ENCODE assay signal across 8 mouse cellular contexts in genomic region chr19:6268170-6268528, GRCm38 (mm10). TPM values are rescaled to one million over a fixed set of nuclear protein-coding genes. Genes with fewer than 3 reads are reported as not detected.
DNase-seq lines count a peak whose midpoint lies in the region; ATAC-seq and TF ChIP-seq lines count a peak whose summit lies in the region.

No protein-coding gene starts in this region.

- no peak overlapping the region for H3K4me3 ChIP-seq in forebrain, postnatal 0 days (ENCODE audit: low read depth, low read length)
- H3K4me3 ChIP-seq in hindbrain, embryonic 12.5 days: no peak overlapping the region

- H3K27me3 ChIP-seq in forebrain, postnatal 0 days (ENCODE audit: insufficient read depth, low read length): no peaks in the 10 kb centered on the region
- H3K27me3 ChIP-seq in hindbrain, embryonic 12.5 days: 0 out of 2 replicates have a peak, but pooled peaks cover 4% of the 10 kb centered on the region

- H3K27ac ChIP-seq in forebrain, postnatal 0 days (ENCODE audit: low read depth, low read length): no peak overlapping the region
- H3K27ac ChIP-seq in hindbrain, embryonic 12.5 days: no peak overlapping the region

- peak; percentile 92 for TF ChIP-seq CTCF in forebrain, postnatal 0 days (IDR thresholded peaks at IDR 0.05; ENCODE audit: low read depth)

- peak; percentile 86 for ATAC-seq in forebrain, postnatal 0 days
- peak; percentile 66 for ATAC-seq in hindbrain, embryonic 12.5 days (ENCODE audit: low FRiP score)

- no peaks in the 10 kb centered on the region for H3K36me3 ChIP-seq in forebrain, postnatal 0 days (ENCODE audit: insufficient read depth)
- H3K36me3 ChIP-seq in hindbrain, embryonic 12.5 days: no peaks in the 10 kb centered on the region

- H3K9me3 ChIP-seq in forebrain, postnatal 0 days (ENCODE audit: low read length): no peaks in the 10 kb centered on the region
- H3K9me3 ChIP-seq in hindbrain, embryonic 12.5 days (replicated peaks): no peaks in the 10 kb centered on the region

- peak; percentile 73 for DNase-seq in MEL-GATA-1-ER (ENCODE audit: extremely low read depth, low read depth)
- peak; percentile 93 for DNase-seq in c-Kit-positive CD71-negative TER-119-negative erythroid progenitor cells, embryonic 14.5 days (ENCODE audit: low read depth)
- DNase-seq in forebrain, postnatal 0 days: peak; percentile 82
- DNase-seq in layer of hippocampus, postnatal 10 days (ENCODE audit: low spot score in 2 of 2): peak; percentile 87 to 90
- DNase-seq in lung, postnatal 10 days: peak; percentile 92
- DNase-seq in retina, postnatal 1 day: peak; percentile 91
- peak; percentile 84 to 89 for DNase-seq in thymus, postnatal 36 days

- H3K4me2 ChIP-seq in forebrain, postnatal 0 days (ENCODE audit: low read depth): no peak overlapping the region
- H3K4me2 ChIP-seq in hindbrain, embryonic 12.5 days (replicated peaks): no peak overlapping the region

- H3K4me1 ChIP-seq in forebrain, postnatal 0 days (ENCODE audit: insufficient read depth): no peaks in the 10 kb centered on the region; the same call in 1 of the 2 replicates
- H3K4me1 ChIP-seq in hindbrain, embryonic 12.5 days: 0 out of 2 replicates have a peak, but pooled peaks cover 2% of the 10 kb centered on the region

- H3K9ac ChIP-seq in forebrain, postnatal 0 days: no peak overlapping the region
- no peak overlapping the region for H3K9ac ChIP-seq in hindbrain, embryonic 12.5 days

- 18% methylated on average over 8 of the region's 8 CpGs for WGBS in forebrain, postnatal 0 days
- WGBS in hindbrain, embryonic 12.5 days: 17% methylated on average over 8 of the region's 8 CpGs

RNA-seq across cellular contexts. Expression of gene Ehd1, which starts 8.4 kb away (rescaled TPM):
- total RNA-seq in forebrain, postnatal 0 days (2014; rRNA removed): 91.9 and 120 TPM in 2 replicates
- polyA plus RNA-seq in forebrain, postnatal 0 days (2015; fragmentation: Nextera tagmentation; extraction: Ambion mirVana): 69.9 and 75.4 TPM in 2 replicates
- polyA plus RNA-seq in hindbrain, embryonic 12.5 days (2016; fragmentation: Nextera tagmentation; extraction: Ambion mirVana): 90.8 and 92.7 TPM in 2 replicates
- total RNA-seq in layer of hippocampus, postnatal 10 days (2021): 10 to 100 TPM; 75.1 to 82.7 TPM

RNA-seq across cellular contexts. Expression of gene Atg2a, which starts 26.7 kb away (rescaled TPM):
- 21.0 and 26.7 TPM in 2 replicates for total RNA-seq in forebrain, postnatal 0 days (2014; rRNA removed)
- polyA plus RNA-seq in forebrain, postnatal 0 days (2015; fragmentation: Nextera tagmentation; extraction: Ambion mirVana): 5.9 and 7.6 TPM in 2 replicates
- 14.7 and 15.4 TPM in 2 replicates for polyA plus RNA-seq in hindbrain, embryonic 12.5 days (2016; fragmentation: Nextera tagmentation; extraction: Ambion mirVana)
- 10 to 100 TPM; 31.3 to 31.6 TPM for total RNA-seq in layer of hippocampus, postnatal 10 days (2021)

RNA-seq across cellular contexts. Expression of gene Ppp2r5b, which starts 32.5 kb away (rescaled TPM):
- 196 and 203 TPM in 2 replicates for total RNA-seq in forebrain, postnatal 0 days (2014; rRNA removed)
- 144 and 159 TPM in 2 replicates for polyA plus RNA-seq in forebrain, postnatal 0 days (2015; fragmentation: Nextera tagmentation; extraction: Ambion mirVana)
- 66.3 and 72.2 TPM in 2 replicates for polyA plus RNA-seq in hindbrain, embryonic 12.5 days (2016; fragmentation: Nextera tagmentation; extraction: Ambion mirVana)
- 100 to 1,000 TPM; 187 to 188 TPM for total RNA-seq in layer of hippocampus, postnatal 10 days (2021)

RNA-seq across cellular contexts. Expression of gene Cdc42bpg, which starts 38.1 kb away (rescaled TPM):
- 3.1 and 4.7 TPM in 2 replicates for total RNA-seq in forebrain, postnatal 0 days (2014; rRNA removed)
- polyA plus RNA-seq in forebrain, postnatal 0 days (2015; fragmentation: Nextera tagmentation; extraction: Ambion mirVana): 0.11 and 0.23 TPM in 2 replicates
- 0.48 and 0.61 TPM in 2 replicates for polyA plus RNA-seq in hindbrain, embryonic 12.5 days (2016; fragmentation: Nextera tagmentation; extraction: Ambion mirVana)
- 1 to 10 TPM; 5.0 TPM for total RNA-seq in layer of hippocampus, postnatal 10 days (2021)

RNA-seq across cellular contexts. Expression of gene Gpha2, which starts 42.0 kb away (rescaled TPM):
- not detected in 2 replicates for total RNA-seq in forebrain, postnatal 0 days (2014; rRNA removed)
- 0.50 TPM in 1 of 2 replicates, not detected in the other for polyA plus RNA-seq in forebrain, postnatal 0 days (2015; fragmentation: Nextera tagmentation; extraction: Ambion mirVana)
- polyA plus RNA-seq in hindbrain, embryonic 12.5 days (2016; fragmentation: Nextera tagmentation; extraction: Ambion mirVana): 1.4 and 1.5 TPM in 2 replicates
- total RNA-seq in layer of hippocampus, postnatal 10 days (2021): not detected
